Mouse (Mus musculus): Measurements from ENCODE around the gene 4930402H24Rik. TPM values are rescaled to one million over a fixed set of nuclear protein-coding genes. Genes with fewer than 3 reads are reported as not detected.

4930402H24Rik gene
- polyA plus RNA-seq, 1 experiment: 10.0 TPM

DNA sequence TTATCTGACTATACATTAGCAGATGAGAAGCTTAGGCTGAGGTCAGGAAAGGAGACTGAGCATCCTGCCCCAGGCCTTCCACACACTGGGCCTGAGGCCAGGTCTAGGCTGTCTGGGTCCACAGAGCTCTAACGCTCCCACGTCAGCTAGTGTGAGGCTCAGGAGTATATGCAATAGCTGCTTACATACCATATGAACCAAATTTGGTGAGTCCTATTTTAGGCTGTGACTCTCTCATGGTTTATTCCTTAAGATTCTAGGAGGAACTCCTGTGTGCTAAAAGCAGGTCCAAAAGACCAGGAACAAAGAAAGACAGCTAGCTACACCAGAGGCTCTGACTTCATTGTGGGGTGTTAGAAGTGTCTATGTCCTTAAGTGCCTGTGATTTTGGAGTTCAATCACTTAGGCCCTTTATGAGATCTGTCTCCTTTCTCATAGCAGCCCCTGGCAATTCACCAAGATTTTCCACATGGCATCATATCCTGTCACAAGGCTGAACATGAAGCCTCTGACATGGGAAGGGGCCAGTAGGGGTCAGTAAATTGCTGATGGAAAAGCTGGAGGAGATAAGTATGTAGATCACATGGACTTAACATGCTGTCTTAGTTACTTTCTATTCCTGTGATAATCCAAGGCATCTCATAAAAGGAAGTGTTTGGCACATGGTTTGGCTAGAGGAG, 177.2 kb downstream of the 4930402H24Rik start:
- TF ChIP-seq CTCF (IDR thresholded peaks at IDR 0.05; ENCODE audit: extremely low read depth, insufficient read length, insufficient replicate concordance, low read depth, low read length) (no peak), POLR2A (IDR thresholded peaks at IDR 0.05; ENCODE audit: low read depth, low read length) (no peak)
- no peak overlapping the region for H3K27ac ChIP-seq (ENCODE audit: insufficient read depth, low read depth, low read length)
- H3K4me3 ChIP-seq (ENCODE audit: low read depth, low read length): no peak overlapping the region
- peaks cover 38% of the 10 kb centered on the region for H3K36me3 ChIP-seq (ENCODE audit: control insufficient read depth, insufficient read depth, low read length)
- 96% methylated on average over 2 of the region's 2 CpGs for WGBS
- H3K4me1 ChIP-seq (ENCODE audit: control insufficient read depth, insufficient read depth, insufficient read length, low read length): no peaks in the 10 kb centered on the region
- no peaks in the 10 kb centered on the region for H3K27me3 ChIP-seq (ENCODE audit: control insufficient read depth, insufficient read depth, low read length)

DNA sequence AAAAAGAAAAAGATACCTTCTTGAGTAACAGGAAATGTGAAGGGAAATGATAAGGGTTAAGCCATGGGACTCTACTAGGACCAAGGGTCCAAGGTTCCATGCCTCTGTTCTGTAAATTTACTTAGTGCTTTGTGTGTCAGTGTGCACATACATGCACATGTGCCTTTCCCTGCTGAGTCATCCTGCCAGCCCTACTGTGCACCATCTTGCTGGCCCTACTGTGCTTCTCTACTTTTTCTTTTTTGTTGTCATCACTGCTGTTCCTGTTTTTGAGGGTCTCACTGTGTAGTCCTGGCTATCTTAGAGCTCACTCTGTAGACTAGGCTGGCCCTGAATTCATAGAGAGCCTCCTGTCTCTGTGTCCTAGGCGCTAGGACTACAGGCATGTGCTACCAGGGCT, 178.5 kb downstream of the 4930402H24Rik start:
- no peaks in the 10 kb centered on the region for H3K4me1 ChIP-seq (ENCODE audit: control insufficient read depth, insufficient read depth, insufficient read length, low read length)
- no peak for TF ChIP-seq CTCF (IDR thresholded peaks at IDR 0.05; ENCODE audit: extremely low read depth, insufficient read length, insufficient replicate concordance, low read depth, low read length)
- no peak for TF ChIP-seq POLR2A (IDR thresholded peaks at IDR 0.05; ENCODE audit: low read depth, low read length)
- H3K4me3 ChIP-seq (ENCODE audit: low read depth, low read length): no peak overlapping the region
- 92% methylated on average over 1 of the region's 1 CpGs for WGBS
- H3K27ac ChIP-seq (ENCODE audit: insufficient read depth, low read depth, low read length): no peak overlapping the region
- H3K27me3 ChIP-seq (ENCODE audit: control insufficient read depth, insufficient read depth, low read length): no peaks in the 10 kb centered on the region
- peaks cover 36% of the 10 kb centered on the region for H3K36me3 ChIP-seq (ENCODE audit: control insufficient read depth, insufficient read depth, low read length)

DNA sequence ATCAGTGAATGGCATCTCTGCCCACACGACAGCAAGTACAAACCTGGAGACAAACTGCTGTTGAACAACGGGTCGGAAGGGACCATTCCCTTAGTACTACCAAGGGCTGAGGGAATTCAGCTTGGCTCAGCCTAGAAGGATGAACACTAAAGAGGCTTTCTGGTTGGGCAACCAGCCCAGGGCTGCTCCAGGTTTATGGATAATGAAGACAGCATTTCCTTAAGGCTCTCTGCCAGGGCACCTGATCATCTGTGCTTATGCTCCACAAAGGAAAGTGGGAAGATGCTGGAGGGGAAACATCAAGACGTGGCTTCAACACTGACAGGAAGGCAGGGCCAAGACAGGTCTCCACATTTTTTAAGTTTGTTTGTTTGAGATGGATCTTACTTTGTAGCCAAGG, 181.8 kb downstream of the 4930402H24Rik start:
- peaks cover 20% of the 10 kb centered on the region for H3K36me3 ChIP-seq (ENCODE audit: control insufficient read depth, insufficient read depth, low read length)

GRCm38 (mm10) chr2:130717951-130718350, 188.3 kb downstream of the 4930402H24Rik start:
- Histone ChIP-seq H3K4me3 (ENCODE audit: low read depth, low read length) (no peak overlapping the region), H3K27me3 (ENCODE audit: control insufficient read depth, insufficient read depth, low read length) (no peaks in the 10 kb centered on the region), H3K36me3 (ENCODE audit: control insufficient read depth, insufficient read depth, low read length) (peaks cover 14% of the 10 kb centered on the region), H3K27ac (ENCODE audit: insufficient read depth, low read depth, low read length) (no peak overlapping the region), H3K4me1 (ENCODE audit: control insufficient read depth, insufficient read depth, insufficient read length, low read length) (no peaks in the 10 kb centered on the region)
- WGBS: 84% methylated on average over 6 of the region's 6 CpGs
- TF ChIP-seq POLR2A (IDR thresholded peaks at IDR 0.05; ENCODE audit: low read depth, low read length) (no peak), CTCF (IDR thresholded peaks at IDR 0.05; ENCODE audit: extremely low read depth, insufficient read length, insufficient replicate concordance, low read depth, low read length) (no peak)

More for the DNA sequence above, 181.8 kb downstream of the 4930402H24Rik start:
- no peaks in the 10 kb centered on the region for H3K4me1 ChIP-seq (ENCODE audit: control insufficient read depth, insufficient read depth, insufficient read length, low read length)
- WGBS: 80% methylated on average over 4 of the region's 4 CpGs
- no peak overlapping the region for H3K4me3 ChIP-seq (ENCODE audit: low read depth, low read length)
- no peak overlapping the region for H3K27ac ChIP-seq (ENCODE audit: insufficient read depth, low read depth, low read length)
- no peaks in the 10 kb centered on the region for H3K27me3 ChIP-seq (ENCODE audit: control insufficient read depth, insufficient read depth, low read length)
- no peak for TF ChIP-seq POLR2A (IDR thresholded peaks at IDR 0.05; ENCODE audit: low read depth, low read length)
- TF ChIP-seq CTCF (IDR thresholded peaks at IDR 0.05; ENCODE audit: extremely low read depth, insufficient read length, insufficient replicate concordance, low read depth, low read length): no peak

- no peak overlapping the region for H3K27ac ChIP-seq (ENCODE audit: insufficient read depth, low read depth, low read length)
- H3K36me3 ChIP-seq (ENCODE audit: control insufficient read depth, insufficient read depth, low read length): peaks cover 14% of the 10 kb centered on the region
- 71% methylated on average over 10 of the region's 10 CpGs for WGBS
- no peaks in the 10 kb centered on the region for H3K27me3 ChIP-seq (ENCODE audit: control insufficient read depth, insufficient read depth, low read length)
- no peaks in the 10 kb centered on the region for H3K4me1 ChIP-seq (ENCODE audit: control insufficient read depth, insufficient read depth, insufficient read length, low read length)
- TF ChIP-seq CTCF (IDR thresholded peaks at IDR 0.05; ENCODE audit: extremely low read depth, insufficient read length, insufficient replicate concordance, low read depth, low read length) (no peak), POLR2A (IDR thresholded peaks at IDR 0.05; ENCODE audit: low read depth, low read length) (no peak)
- no peak overlapping the region for H3K4me3 ChIP-seq (ENCODE audit: low read depth, low read length)
These were observed 199.1 kb downstream of the 4930402H24Rik start for GRCm38 (mm10) chr2:130707057-130707456.

DNA sequence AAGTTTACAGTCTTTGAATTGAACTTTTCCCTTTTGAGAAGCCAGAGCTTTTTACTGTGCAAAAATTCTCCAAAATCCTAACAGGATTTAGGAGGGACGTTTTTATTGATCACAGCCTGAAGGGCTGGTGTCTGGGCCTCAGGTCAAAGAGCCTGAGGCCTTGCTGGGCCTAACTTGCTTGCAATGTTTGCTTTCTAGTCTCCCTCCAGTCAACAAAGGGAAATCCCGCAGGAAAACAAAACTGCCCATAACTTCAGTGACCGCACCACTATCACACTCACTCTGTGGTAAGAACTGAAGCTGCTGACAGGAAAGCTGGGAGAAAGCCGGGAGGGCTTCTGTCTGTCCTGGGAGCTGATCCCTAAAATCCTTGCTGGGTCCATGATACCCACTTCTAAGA, 199.6 kb downstream of the 4930402H24Rik start:
- TF ChIP-seq POLR2A (IDR thresholded peaks at IDR 0.05; ENCODE audit: low read depth, low read length): no peak
- no peak for TF ChIP-seq CTCF (IDR thresholded peaks at IDR 0.05; ENCODE audit: extremely low read depth, insufficient read length, insufficient replicate concordance, low read depth, low read length)
- Histone ChIP-seq H3K4me3 (ENCODE audit: low read depth, low read length) (no peak overlapping the region), H3K4me1 (ENCODE audit: control insufficient read depth, insufficient read depth, insufficient read length, low read length) (no peaks in the 10 kb centered on the region), H3K27me3 (ENCODE audit: control insufficient read depth, insufficient read depth, low read length) (no peaks in the 10 kb centered on the region), H3K27ac (ENCODE audit: insufficient read depth, low read depth, low read length) (no peak overlapping the region), H3K36me3 (ENCODE audit: control insufficient read depth, insufficient read depth, low read length) (peaks cover 9% of the 10 kb centered on the region)
- WGBS: 71% methylated on average over 4 of the region's 4 CpGs

- 73% methylated on average over 6 of the region's 6 CpGs for WGBS
- Histone ChIP-seq H3K27me3 (ENCODE audit: control insufficient read depth, insufficient read depth, low read length) (no peaks in the 10 kb centered on the region), H3K4me3 (ENCODE audit: low read depth, low read length) (no peak overlapping the region), H3K36me3 (ENCODE audit: control insufficient read depth, insufficient read depth, low read length) (peaks cover 6% of the 10 kb centered on the region), H3K4me1 (ENCODE audit: control insufficient read depth, insufficient read depth, insufficient read length, low read length) (no peaks in the 10 kb centered on the region), H3K27ac (ENCODE audit: insufficient read depth, low read depth, low read length) (no peak overlapping the region)
- TF ChIP-seq CTCF (IDR thresholded peaks at IDR 0.05; ENCODE audit: extremely low read depth, insufficient read length, insufficient replicate concordance, low read depth, low read length) (no peak), POLR2A (IDR thresholded peaks at IDR 0.05; ENCODE audit: low read depth, low read length) (no peak)
These were observed 201.0 kb downstream of the 4930402H24Rik start for GRCm38 (mm10) chr2:130705178-130705577.
